Mouse (Mus musculus): ENCODE data around the gene Nrl. TPM values are rescaled to one million over a fixed set of nuclear protein-coding genes. Genes with fewer than 3 reads are reported as not detected.

The Nrl gene
- not detected in 2 replicates for polyA plus RNA-seq (2014; fragmentation: Nextera tagmentation; extraction: Ambion mirVana)

- Histone ChIP-seq H3K27ac (ENCODE audit: low read length) (no peak within 1 kb of the TSS), H3K9ac (replicated peaks; ENCODE audit: low read depth, low read length) (no peak within 1 kb of the TSS), H3K4me2 (replicated peaks; ENCODE audit: low read depth, low read length) (no peak within 1 kb of the TSS), H3K36me3 (ENCODE audit: control insufficient read depth, insufficient read depth, low read length) (no peaks in the 10 kb centered on the region), H3K4me1 (ENCODE audit: control insufficient read depth, insufficient read depth, low read length) (peaks cover 2% of the 10 kb centered on the region; the same call in 1 of the 2 replicates), H3K4me3 (ENCODE audit: low read depth, low read length) (no peak within 1 kb of the TSS), H3K9me3 (ENCODE audit: control insufficient read depth, low read depth, low read length) (no peaks in the 10 kb centered on the region), H3K27me3 (ENCODE audit: control insufficient read depth, insufficient read depth, low read length) (peaks cover 12% of the 10 kb centered on the region; the same call in 1 of the 2 replicates)
- WGBS, result 16% methylated on average over 8 of the region's 8 CpGs
- ATAC-seq (ENCODE audit: insufficient number of reproducible peaks, insufficient read depth, low FRiP score, low read depth), result no peak
Measured at GRCm38 (mm10) chr14:55524785-55525184, at the start of gene Nrl. Gene Nrl, minus strand, starts transcription at chr14:55524981.

- Histone ChIP-seq H3K4me2 (replicated peaks; ENCODE audit: low read depth, low read length) (no peak overlapping the region), H3K4me1 (ENCODE audit: control insufficient read depth, insufficient read depth, low read length) (no peaks in the 10 kb centered on the region; the same call in 1 of the 2 replicates), H3K9me3 (ENCODE audit: control insufficient read depth, low read depth, low read length) (no peaks in the 10 kb centered on the region), H3K9ac (replicated peaks; ENCODE audit: low read depth, low read length) (no peak overlapping the region), H3K4me3 (ENCODE audit: low read depth, low read length) (no peak overlapping the region), H3K27me3 (ENCODE audit: control insufficient read depth, insufficient read depth, low read length) (no peaks in the 10 kb centered on the region), H3K36me3 (ENCODE audit: control insufficient read depth, insufficient read depth, low read length) (peaks cover 20% of the 10 kb centered on the region), H3K27ac (ENCODE audit: low read length) (no peak overlapping the region)
- ATAC-seq (ENCODE audit: insufficient number of reproducible peaks, insufficient read depth, low FRiP score, low read depth), result no peak
Measured at GRCm38 (mm10) chr14:55571760-55572159, 47.0 kb upstream of the Nrl start.

- no peaks in the 10 kb centered on the region for H3K9me3 ChIP-seq (ENCODE audit: control insufficient read depth, low read depth, low read length)
- H3K27me3 ChIP-seq (ENCODE audit: control insufficient read depth, insufficient read depth, low read length), result no peaks in the 10 kb centered on the region
- no peak overlapping the region for H3K9ac ChIP-seq (replicated peaks; ENCODE audit: low read depth, low read length)
- ATAC-seq (ENCODE audit: insufficient number of reproducible peaks, insufficient read depth, low FRiP score, low read depth), result no peak
- no peak overlapping the region for H3K4me2 ChIP-seq (replicated peaks; ENCODE audit: low read depth, low read length)
- H3K27ac ChIP-seq (ENCODE audit: low read length), result no peak overlapping the region
- H3K4me1 ChIP-seq (ENCODE audit: control insufficient read depth, insufficient read depth, low read length), result no peaks in the 10 kb centered on the region; the same call in 1 of the 2 replicates
- peaks cover 31% of the 10 kb centered on the region for H3K36me3 ChIP-seq (ENCODE audit: control insufficient read depth, insufficient read depth, low read length)
- 72% methylated on average over 2 of the region's 2 CpGs for WGBS
- H3K4me3 ChIP-seq (ENCODE audit: low read depth, low read length), result no peak overlapping the region
Measured at GRCm38 (mm10) chr14:55570588-55570987, 45.8 kb upstream of the Nrl start.

- Histone ChIP-seq H3K4me1 (ENCODE audit: control insufficient read depth, insufficient read depth, low read length) (no peaks in the 10 kb centered on the region), H3K9ac (replicated peaks; ENCODE audit: low read depth, low read length) (no peak overlapping the region), H3K9me3 (ENCODE audit: control insufficient read depth, low read depth, low read length) (no peaks in the 10 kb centered on the region), H3K27ac (ENCODE audit: low read length) (no peak overlapping the region), H3K36me3 (ENCODE audit: control insufficient read depth, insufficient read depth, low read length) (peaks cover 49% of the 10 kb centered on the region), H3K4me2 (replicated peaks; ENCODE audit: low read depth, low read length) (no peak overlapping the region), H3K27me3 (ENCODE audit: control insufficient read depth, insufficient read depth, low read length) (no peaks in the 10 kb centered on the region), H3K4me3 (ENCODE audit: low read depth, low read length) (no peak overlapping the region)
- ATAC-seq (ENCODE audit: insufficient number of reproducible peaks, insufficient read depth, low FRiP score, low read depth), result no peak
- 77% methylated on average over 3 of the region's 3 CpGs for WGBS
Measured at GRCm38 (mm10) chr14:55567496-55567895, 42.7 kb upstream of the Nrl start.

GRCm38 (mm10) chr14:55565748-55566147 is 41.0 kb upstream of the Nrl start:
- no peak overlapping the region for H3K9ac ChIP-seq (replicated peaks; ENCODE audit: low read depth, low read length)
- no peak for ATAC-seq (ENCODE audit: insufficient number of reproducible peaks, insufficient read depth, low FRiP score, low read depth)
- no peak overlapping the region for H3K4me2 ChIP-seq (replicated peaks; ENCODE audit: low read depth, low read length)
- H3K27ac ChIP-seq (ENCODE audit: low read length), result no peak overlapping the region
- H3K9me3 ChIP-seq (ENCODE audit: control insufficient read depth, low read depth, low read length), result no peaks in the 10 kb centered on the region
- no peaks in the 10 kb centered on the region for H3K27me3 ChIP-seq (ENCODE audit: control insufficient read depth, insufficient read depth, low read length)
- WGBS, result 76% methylated on average over 3 of the region's 3 CpGs
- no peak overlapping the region for H3K4me3 ChIP-seq (ENCODE audit: low read depth, low read length)
- H3K4me1 ChIP-seq (ENCODE audit: control insufficient read depth, insufficient read depth, low read length), result peaks cover 12% of the 10 kb centered on the region; the same call in 1 of the 2 replicates
- peaks cover 49% of the 10 kb centered on the region for H3K36me3 ChIP-seq (ENCODE audit: control insufficient read depth, insufficient read depth, low read length)

- Histone ChIP-seq H3K9me3 (ENCODE audit: control insufficient read depth, low read depth, low read length) (no peaks in the 10 kb centered on the region), H3K9ac (replicated peaks; ENCODE audit: low read depth, low read length) (no peak overlapping the region), H3K27ac (ENCODE audit: low read length) (no peak overlapping the region), H3K4me2 (replicated peaks; ENCODE audit: low read depth, low read length) (no peak overlapping the region), H3K36me3 (ENCODE audit: control insufficient read depth, insufficient read depth, low read length) (peaks cover 42% of the 10 kb centered on the region), H3K27me3 (ENCODE audit: control insufficient read depth, insufficient read depth, low read length) (no peaks in the 10 kb centered on the region), H3K4me3 (ENCODE audit: low read depth, low read length) (no peak overlapping the region), H3K4me1 (ENCODE audit: control insufficient read depth, insufficient read depth, low read length) (peaks cover 18% of the 10 kb centered on the region)
- 89% methylated on average over 11 of the region's 11 CpGs for WGBS
- no peak for ATAC-seq (ENCODE audit: insufficient number of reproducible peaks, insufficient read depth, low FRiP score, low read depth)
Measured at GRCm38 (mm10) chr14:55563249-55563648, 38.5 kb upstream of the Nrl start.

- ATAC-seq (ENCODE audit: insufficient number of reproducible peaks, insufficient read depth, low FRiP score, low read depth), result no peak
- Histone ChIP-seq H3K4me2 (replicated peaks; ENCODE audit: low read depth, low read length) (0 out of 2 replicates have a peak overlapping the region, but pooled peaks have one; percentile 78), H3K9me3 (ENCODE audit: control insufficient read depth, low read depth, low read length) (no peaks in the 10 kb centered on the region), H3K4me1 (ENCODE audit: control insufficient read depth, insufficient read depth, low read length) (peaks cover 18% of the 10 kb centered on the region), H3K27me3 (ENCODE audit: control insufficient read depth, insufficient read depth, low read length) (no peaks in the 10 kb centered on the region), H3K4me3 (ENCODE audit: low read depth, low read length) (no peak overlapping the region), H3K9ac (replicated peaks; ENCODE audit: low read depth, low read length) (no peak overlapping the region), H3K27ac (ENCODE audit: low read length) (no peak overlapping the region), H3K36me3 (ENCODE audit: control insufficient read depth, insufficient read depth, low read length) (peaks cover 30% of the 10 kb centered on the region)
- WGBS, result 76% methylated on average over 10 of the region's 10 CpGs
Measured at GRCm38 (mm10) chr14:55561860-55562259, 37.1 kb upstream of the Nrl start.

GRCm38 (mm10) chr14:55560202-55561073 is 35.7 kb upstream of the Nrl start, which contains the start of gene A730061H03Rik:
Gene A730061H03Rik, minus strand, starts transcription at chr14:55560406.
- H3K9me3 ChIP-seq (ENCODE audit: control insufficient read depth, low read depth, low read length), result no peaks in the 10 kb centered on the region
- H3K27ac ChIP-seq (ENCODE audit: low read length), result peak within 1 kb of the TSS; percentile 99
- H3K9ac ChIP-seq (replicated peaks; ENCODE audit: low read depth, low read length), result peak within 1 kb of the TSS; percentile 49
- under 1% methylated on average over 50 of the region's 51 CpGs for WGBS
- no peaks in the 10 kb centered on the region for H3K27me3 ChIP-seq (ENCODE audit: control insufficient read depth, insufficient read depth, low read length)
- H3K4me3 ChIP-seq (ENCODE audit: low read depth, low read length), result peak within 1 kb of the TSS; percentile 70
- peak within 1 kb of the TSS; percentile 78 for H3K4me2 ChIP-seq (replicated peaks; ENCODE audit: low read depth, low read length)
- peaks cover 16% of the 10 kb centered on the region for H3K36me3 ChIP-seq (ENCODE audit: control insufficient read depth, insufficient read depth, low read length)
- H3K4me1 ChIP-seq (ENCODE audit: control insufficient read depth, insufficient read depth, low read length), result peaks cover 20% of the 10 kb centered on the region
- ATAC-seq (ENCODE audit: insufficient number of reproducible peaks, insufficient read depth, low FRiP score, low read depth), result peak; percentile 94
